Mouse (Mus musculus): ENCODE measurements around the gene Ythdf1. TPM values are rescaled to one million over a fixed set of nuclear protein-coding genes. Genes with fewer than 3 reads are reported as not detected.

Gene Ythdf1
- total RNA-seq (2021), result 10 to 100 TPM; 29.5 to 30.3 TPM
- long read RNA-seq, experiment 1, transcript Ythdf1-201 (5 exons, 3,184 nt), result major isoform, 19 of 39 reads
- long read RNA-seq, experiment 1, partial matches to known transcripts, result 6 of 39 reads
- long read RNA-seq, experiment 1, other reads (novel, unspliced or antisense), result 14 of 39 reads
- long read RNA-seq, experiment 2, transcript Ythdf1-201 (5 exons, 3,184 nt), result major isoform, 47 of 75 reads
- long read RNA-seq, experiment 2, partial matches to known transcripts, result 9 of 75 reads
- long read RNA-seq, experiment 2, other reads (novel, unspliced or antisense), result 19 of 75 reads

DNA sequence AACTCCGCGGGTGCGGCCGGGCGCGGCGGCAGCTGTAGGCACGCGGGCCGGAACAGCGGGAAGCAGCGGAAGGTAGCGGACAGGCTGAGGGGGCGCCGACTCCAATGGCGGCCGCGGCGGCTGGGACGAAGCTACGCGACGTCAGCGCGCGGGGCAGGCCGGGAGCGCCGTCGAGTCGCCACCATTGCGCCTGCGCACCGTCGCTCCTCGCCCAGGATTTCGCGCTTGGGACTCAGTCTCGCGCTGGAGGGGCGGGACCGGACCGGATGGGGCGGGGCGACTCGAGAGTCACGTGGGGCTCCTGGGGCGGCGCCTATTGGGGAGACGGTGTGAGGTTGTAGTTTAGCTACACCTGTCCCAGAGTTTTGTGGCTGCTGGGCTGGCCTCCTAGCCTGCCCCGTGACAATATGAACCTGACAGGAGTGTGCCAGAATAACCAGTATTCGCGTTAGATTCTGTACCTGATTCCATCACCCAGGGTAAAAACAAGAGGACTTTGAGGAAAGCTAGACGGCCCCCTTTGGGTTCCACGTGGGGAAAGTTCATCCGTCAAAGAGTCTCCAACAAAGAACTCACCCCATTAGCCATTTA is at the start of gene Ythdf1:
Gene Ythdf1 (minus strand): TSS at position 140 of the 591 bp plus-strand sequence.
- DNase-seq, result peak; percentile 98
- intact Hi-C loops (cut with DNase I; ENCODE audit: low total_unique reads), result no loop called here

DNA sequence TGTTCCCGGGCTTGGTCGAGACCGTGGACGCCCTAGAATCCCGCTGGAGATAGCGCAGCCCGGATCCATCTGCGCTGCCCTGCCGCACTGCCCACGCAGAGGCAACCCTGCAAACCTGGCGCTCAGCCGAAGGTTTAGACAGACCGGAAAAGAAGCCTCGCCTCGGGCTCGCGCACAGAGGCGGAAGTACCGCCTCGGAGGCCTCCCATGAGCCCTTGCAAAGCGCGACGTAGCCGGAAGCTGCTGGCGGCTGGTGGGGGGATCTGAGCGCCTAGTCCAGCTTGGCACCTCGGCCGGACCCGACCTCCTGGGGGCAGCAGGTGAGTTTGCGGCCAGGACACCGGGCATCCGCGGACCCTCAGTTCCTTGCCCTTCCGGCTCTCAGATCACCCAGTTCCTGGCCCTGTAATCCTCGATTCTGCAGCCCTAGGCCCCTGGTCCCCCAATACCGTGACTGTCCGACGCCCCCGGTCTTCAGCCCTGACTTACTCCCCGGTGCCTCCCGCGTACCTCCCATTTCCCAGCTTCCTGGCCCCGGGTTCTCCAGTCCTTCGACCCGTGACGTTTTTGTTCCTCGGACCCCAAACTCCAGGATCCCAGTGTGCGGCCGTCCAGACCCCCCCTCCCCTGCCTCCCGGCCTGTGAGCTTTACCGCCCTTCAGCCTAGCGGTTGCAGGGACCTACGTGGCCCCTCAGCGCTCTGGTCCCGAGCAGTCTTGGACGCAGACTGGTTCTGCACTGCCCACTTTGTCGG is 46.4 kb upstream of the Ythdf1 start, which contains the start of gene Arfgap1:
Gene Arfgap1 (plus strand): TSS at position 216 of the 754 bp plus-strand sequence.
- intact Hi-C loops (cut with DNase I; ENCODE audit: low total_unique reads), result no loop called here
- DNase-seq, result peak; percentile 95

DNA sequence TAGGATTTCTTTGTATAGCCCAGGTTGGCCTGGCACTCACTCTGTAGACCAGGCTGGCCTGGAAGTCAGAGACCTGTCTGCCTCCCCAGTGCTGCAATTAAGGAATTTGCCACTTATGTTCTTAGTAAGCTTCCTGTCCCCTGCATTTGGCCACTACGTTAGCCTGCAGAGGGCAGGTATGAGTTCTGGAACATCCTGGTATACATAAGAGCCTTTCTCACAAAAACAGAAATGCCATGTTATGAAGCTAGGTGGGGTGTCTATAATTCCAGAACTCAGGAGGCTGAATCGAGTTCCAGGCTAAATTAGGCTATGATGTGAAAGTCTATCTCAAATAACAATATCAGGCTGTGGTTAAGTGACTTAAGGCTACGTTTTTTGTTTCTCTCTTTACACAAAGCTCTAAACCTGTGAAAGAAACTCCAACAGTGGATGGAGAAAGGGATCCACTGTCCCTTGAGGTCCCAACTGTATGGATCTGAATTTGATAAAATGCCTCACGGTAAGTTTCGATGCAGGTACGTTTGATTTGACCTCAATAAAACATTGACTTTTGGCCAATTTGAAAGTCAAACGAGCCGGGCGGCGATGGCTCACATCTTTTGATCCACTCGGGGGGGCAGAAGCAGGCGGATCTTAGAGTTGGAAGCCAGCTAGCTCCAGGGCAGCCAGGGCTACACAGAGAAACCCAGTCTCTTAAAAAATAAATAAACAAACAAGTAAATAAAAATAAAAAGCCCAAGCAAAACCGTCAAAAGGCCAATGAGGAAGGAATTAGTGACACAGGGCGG is 45.5 kb upstream of the Ythdf1 start:
- intact Hi-C loops (cut with DNase I; ENCODE audit: low total_unique reads), result no loop called here
- DNase-seq, result no peak

DNA sequence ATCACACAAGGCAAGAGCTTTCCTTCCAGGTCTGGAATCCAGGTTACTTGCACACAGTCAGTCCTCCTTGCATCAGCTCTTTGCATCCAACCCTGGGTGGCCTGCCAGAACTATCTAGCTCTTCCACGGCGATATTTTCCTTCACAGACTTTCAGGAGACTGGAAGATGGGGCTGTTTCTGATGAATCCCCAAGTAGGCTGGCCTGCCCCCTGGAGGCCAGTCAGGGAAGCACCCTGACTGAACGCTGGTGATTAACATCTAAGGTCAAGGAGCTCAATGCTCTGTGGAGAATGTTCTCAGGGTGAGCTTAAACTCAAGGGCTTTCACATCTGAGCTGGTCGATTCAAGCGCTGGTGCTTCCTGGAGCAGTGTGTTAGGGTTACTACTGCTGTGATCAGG is 43.2 kb upstream of the Ythdf1 start:
- DNase-seq, result peak; percentile 71
- intact Hi-C loops (cut with DNase I; ENCODE audit: low total_unique reads), result loop anchor here (2.0 kb wide), 1 partner anchor 39 kb away; no protein-coding TSS in a partner anchor

DNA sequence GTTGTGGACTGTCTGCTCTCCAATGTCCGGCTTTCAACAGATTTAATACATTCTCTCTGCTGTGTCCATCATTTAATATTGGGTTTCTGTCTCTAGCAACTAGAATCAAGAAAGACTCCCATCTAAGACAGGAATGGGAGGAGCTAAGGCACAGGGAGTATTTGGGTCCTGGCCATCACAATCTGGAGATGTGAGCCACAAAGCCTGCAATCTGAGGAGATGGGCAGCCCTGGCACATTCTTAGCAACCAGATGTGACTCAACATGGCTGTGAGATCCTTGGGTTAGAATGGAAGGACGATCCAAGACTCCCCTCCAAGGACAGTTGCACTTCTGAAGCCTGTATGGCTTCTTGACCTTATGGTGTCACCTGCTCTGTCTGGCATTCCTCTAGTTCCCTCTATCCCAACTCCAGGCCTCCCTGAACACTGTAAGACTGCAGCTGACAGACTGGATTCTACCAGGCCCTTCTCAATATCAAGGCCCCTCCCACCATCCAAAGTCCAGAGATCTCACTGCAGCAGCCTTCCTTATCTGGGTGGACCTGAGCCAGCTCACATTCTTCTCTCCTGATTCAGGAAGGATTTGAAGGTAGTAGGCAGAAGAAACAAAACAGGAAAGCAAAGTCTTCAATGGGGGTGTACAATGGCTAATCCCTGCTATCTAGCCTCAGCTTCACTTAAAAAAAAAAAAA is 42.0 kb upstream of the Ythdf1 start:
- DNase-seq, result no peak
- intact Hi-C loops (cut with DNase I; ENCODE audit: low total_unique reads), result no loop called here

DNA sequence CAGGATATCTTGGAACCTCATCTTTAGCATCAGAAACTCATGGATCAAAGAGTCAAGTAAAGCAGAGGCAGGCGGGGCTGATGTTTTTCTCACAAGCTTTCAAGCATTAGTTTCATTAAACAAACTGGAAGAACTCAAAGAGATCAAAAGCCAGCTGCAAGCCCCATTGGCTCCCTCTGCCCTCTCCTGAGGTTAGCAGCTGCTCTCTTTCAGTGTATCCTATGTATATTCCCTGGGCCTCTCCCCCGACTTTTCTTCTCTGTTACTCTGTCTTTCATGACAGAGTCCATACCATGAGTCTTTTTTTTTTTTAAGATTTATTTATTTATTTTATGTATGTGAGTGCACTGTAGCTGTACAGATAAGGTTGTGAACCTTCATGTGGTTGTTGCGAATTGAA is 39.4 kb upstream of the Ythdf1 start:
- DNase-seq, result no peak
- intact Hi-C loops (cut with DNase I; ENCODE audit: low total_unique reads), result no loop called here

DNA sequence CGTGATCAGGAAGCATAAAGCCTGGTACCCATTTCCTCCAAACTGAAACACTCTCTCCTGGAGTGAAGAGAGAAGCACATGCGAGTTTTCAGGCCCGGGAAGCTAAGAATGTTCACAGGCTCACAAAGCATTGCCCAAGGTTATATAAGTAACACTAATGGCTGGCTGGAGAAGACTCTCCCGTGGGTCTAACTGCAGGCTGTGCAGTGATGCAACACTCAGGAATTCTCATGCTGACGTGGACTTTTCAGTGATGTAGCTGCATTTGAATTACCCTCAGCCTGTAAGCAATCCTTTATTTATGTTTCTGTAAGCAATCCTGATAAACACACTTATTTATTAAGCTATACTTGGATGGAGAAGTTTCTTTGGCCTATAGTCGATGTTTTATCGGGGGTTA is 38.9 kb upstream of the Ythdf1 start:
- intact Hi-C loops (cut with DNase I; ENCODE audit: low total_unique reads), result no loop called here
- DNase-seq, result no peak

DNA sequence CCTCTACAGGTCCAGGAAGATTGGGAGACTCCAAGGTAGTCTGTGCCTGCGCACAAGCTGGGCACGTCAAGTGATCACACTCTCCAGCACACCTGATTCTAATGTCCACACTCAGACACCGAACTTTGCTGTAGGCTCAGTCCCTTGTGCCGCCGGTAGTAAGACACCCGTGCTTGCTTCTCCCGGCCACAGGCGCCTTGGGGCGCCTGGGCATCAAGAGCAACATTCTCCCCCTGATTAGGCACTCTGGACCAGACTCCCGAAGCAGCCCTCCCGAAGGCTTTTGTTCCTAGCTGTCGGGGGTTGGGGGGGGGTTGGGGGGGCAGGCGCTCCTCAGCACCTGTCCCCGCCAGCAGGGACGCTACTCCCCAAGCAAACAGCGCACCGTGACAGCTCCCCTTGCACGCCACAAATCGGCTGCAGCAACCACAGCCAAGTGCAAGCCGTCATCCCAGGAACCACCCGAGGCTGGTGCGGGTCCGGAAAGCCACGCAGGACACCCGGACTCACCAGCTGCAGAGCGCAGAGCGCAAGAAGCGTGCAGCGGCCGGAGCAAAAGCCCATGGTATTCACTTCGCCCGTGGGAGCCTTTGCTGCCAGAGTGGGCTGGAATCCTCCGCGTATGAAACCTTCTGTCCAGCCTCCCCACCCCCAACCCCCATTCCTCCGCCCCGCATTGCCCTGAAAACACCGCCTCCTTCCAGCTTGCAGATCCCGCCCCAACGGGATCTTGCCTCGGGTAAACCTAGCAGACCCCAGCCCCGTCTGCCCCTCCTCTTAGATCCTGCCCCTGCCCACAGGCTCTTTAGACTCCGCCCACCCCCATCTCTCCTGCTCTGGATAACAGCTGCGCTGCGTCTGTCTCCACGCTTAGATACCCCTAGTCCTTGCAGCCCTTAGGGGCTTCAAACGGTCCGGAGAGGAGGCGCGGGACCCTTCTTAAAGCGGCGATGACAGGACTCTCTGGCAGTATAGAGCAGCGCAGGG is 33.6 kb upstream of the Ythdf1 start, which contains the start of gene Nkain4:
Gene Nkain4 (minus strand): TSS at position 639 of the 987 bp plus-strand sequence.
- intact Hi-C loops (cut with DNase I; ENCODE audit: low total_unique reads), result no loop called here
- DNase-seq, result peak; percentile 25

DNA sequence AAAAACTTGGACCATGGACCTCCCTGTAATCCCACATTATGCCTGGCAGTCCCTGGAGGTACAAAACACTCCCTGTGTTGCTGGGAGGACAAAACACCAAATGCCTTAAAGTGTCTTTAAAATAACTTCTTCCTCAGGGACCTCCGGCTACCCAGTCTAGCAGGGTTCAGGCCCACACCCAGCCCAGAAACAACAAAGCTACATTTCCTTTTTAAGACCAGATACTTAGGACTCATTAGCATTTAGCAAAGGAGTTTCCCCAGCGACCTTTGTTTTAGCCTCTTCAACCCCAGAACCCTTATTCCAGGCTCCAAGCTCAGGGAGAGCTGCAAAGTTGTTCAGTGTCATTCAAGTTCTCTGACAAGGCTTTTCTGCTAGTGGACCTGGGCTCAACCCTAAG is 32.9 kb upstream of the Ythdf1 start:
- no peak for DNase-seq
- intact Hi-C loops (cut with DNase I; ENCODE audit: low total_unique reads), result no loop called here

DNA sequence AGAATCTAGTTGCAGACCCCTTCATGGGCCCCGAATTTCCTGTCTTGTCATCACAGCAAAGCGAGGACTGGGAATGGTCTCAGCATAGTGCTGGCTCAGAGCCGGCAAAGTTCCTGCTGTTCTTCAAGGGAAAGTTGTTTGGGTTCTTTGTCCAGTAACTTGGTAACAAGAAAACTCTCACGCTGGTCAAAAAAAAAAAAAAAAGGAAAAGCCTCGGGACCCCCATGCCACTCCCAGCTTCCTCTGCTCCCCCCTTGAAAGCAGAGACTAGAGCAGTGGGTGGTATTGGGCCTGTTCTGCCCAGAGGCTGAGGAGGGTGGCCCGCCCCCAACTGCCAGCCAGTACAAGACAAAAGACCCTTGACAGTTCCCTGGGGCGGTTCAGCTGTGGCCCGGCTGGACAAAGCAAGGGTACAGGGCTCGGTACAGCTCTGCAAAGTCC is 32.0 kb upstream of the Ythdf1 start:
- no peak for DNase-seq
- intact Hi-C loops (cut with DNase I; ENCODE audit: low total_unique reads), result no loop called here

DNA sequence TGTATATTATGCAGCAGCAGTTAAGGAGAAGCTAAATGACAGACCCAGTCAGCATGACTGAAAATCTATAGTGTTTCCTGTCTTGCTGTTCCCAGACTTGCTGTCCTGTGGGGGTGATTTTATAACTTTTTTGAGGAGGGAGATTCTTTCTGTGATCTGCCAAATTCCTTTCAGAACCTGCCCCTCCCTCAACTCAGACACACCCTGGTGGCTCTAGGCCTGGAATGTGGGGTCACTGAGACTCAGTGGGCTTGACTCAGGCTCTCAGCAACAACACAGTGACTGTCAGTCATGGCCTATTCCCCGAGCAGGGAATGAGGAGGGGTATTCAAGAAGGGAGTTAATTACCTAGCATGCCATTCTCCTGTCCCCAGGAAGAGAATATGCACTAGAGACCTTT is 29.2 kb upstream of the Ythdf1 start:
- no peak for DNase-seq
- intact Hi-C loops (cut with DNase I; ENCODE audit: low total_unique reads), result no loop called here

DNA sequence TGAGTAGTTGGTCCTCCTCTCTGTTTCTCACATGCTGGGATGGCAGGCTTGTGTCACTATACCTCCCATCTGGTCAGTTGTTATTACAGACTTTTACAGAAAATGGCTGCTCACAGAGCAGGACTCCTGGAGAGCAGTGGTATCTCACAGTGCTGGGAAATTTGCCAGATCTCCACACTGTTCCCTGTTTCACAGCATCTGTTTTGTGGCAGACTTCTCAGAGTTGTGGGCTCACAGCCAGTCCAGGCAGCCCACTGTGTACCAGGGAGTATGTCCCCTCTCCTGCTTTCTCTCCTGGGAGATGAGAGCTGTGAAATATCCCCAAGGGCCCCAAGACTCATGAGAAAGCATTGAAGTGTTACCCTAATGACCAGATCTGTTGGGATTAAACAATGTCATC is 21.1 kb upstream of the Ythdf1 start:
- DNase-seq, result no peak
- intact Hi-C loops (cut with DNase I; ENCODE audit: low total_unique reads), result no loop called here

DNA sequence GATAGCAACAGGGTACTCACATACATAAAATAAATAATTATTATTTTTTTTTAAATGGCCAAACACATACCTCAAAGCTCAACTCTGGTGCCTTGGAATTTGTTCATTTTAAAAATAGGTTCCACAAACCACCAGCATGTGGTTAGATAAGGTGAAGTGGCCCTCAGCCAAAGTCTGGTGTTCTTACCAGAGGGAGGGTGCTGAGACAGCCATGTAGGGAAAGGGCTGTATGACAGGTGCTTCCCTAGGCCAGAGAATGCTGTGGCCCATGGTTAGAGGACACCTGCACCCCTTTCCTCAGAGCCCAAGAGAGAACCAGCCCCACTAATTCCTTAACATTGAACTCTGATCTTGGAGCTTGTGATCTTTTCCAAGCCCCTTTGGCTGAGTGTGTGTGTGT is 19.4 kb upstream of the Ythdf1 start:
- intact Hi-C loops (cut with DNase I; ENCODE audit: low total_unique reads), result no loop called here
- DNase-seq, result no peak

DNA sequence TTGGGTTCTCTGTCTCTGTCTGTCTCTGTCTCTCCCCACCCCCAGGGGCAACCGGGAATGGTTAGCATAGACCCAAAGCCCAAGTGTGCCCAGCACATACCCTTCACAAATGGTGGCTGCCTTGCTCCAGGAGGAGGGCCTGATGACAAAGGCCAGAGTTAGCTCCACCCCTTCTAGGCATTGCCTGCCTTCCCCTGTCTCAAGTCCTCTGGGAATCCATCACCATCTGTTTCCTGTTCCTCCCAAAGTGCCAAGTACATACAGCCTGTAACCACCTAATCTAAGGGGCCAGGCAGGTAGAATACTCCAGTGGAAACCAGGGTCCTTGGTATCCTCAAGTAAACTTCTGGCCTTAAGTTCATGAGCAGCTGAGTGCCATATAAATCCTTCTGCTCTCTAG is 11.7 kb upstream of the Ythdf1 start:
- DNase-seq, result no peak

DNA sequence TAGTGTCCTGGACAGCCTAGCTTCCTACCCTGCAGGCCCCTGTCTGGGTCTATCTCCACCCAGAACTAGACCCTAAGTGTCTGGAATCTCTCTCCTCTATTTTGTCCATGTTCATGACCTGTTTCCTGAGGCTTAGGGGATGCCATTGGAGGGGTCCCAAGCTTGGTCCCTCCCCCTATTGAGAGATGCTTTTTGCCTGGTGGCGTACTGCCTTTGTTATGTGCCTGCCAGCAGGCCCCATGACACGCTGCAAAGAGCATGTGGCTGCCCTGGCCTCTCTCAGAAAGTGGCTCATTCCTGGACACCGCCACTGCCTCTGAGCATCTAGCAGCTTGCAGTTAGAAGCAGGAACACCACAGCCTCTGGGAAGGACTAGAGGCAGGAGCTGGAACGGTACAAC is 8.0 kb upstream of the Ythdf1 start, which contains the start of gene Birc7:
Gene Birc7 (plus strand): TSS at position 301 of the 400 bp plus-strand sequence.
- DNase-seq, result no peak
- intact Hi-C loops (cut with DNase I; ENCODE audit: low total_unique reads), result no loop called here

More for the DNA sequence above, 11.7 kb upstream of the Ythdf1 start:
- intact Hi-C loops (cut with DNase I; ENCODE audit: low total_unique reads), result no loop called here

DNA sequence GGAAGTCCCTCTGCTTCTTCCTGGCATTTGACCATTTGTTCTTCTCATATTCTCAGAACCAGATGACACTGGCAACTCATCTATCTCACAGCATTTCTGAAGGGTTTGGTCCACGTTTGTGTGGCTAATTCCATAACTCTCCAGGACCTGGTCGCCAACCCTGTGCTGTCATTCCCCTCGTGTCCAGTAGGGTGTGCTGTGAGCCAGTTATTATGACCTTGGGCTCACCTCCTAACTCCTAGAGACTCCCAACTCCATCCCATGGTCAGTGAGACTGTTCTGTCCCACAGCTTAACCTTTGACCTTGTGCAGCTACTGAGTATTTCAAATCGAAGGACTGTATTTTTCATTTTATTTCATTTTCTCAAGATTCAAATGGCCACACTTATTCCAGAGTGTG is 4.4 kb upstream of the Ythdf1 start:
- intact Hi-C loops (cut with DNase I; ENCODE audit: low total_unique reads), result loop anchor here (2.0 kb wide), 2 partner anchors 40 to 70 kb away; no protein-coding TSS in a partner anchor
- peak; percentile 62 for DNase-seq

DNA sequence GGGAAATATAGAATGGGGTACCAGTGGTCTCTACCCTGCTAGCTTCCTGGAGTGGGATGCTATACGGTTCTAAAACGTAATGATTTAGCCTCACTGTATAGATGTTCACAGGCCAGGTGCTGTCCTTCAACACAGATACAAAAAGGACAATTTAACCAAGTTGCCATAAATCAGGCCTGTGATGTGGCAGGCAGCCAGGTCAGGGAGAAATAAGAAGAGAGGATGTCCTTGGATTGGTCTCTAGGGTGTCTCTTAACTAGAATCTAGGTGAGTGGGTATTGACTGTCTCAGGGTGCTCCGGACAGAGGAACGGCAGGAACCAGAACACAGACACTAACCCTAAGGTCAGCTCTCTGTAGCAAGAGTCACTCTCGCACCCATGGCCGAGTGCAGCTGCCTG is 2.0 kb upstream of the Ythdf1 start:
- no peak for DNase-seq
- intact Hi-C loops (cut with DNase I; ENCODE audit: low total_unique reads), result no loop called here
